In genomic region chrX:12175198-12175960, GRCm38 (mm10) we compare ENCODE assay signal across 14 mouse cellular contexts. TPM values are rescaled to one million over a fixed set of nuclear protein-coding genes. Genes with fewer than 3 reads are reported as not detected.
A peak's percentile ranks its signal among the peaks of the same experiment; 100 is the strongest.
DNase-seq lines count a peak whose midpoint lies in the region; TF ChIP-seq lines count a peak whose summit lies in the region.
"Had no signal": no experiment of that assay in that cellular context is flagged by ENCODE, and none has a peak within 500 bp of the region (broad histone marks: within the 10 kb centered on the region; RNA-seq: fewer than 3 reads in every experiment).

No protein-coding gene starts in this region.

- H3K27me3 ChIP-seq in kidney, adult 2 months (replicated peaks; ENCODE audit: control insufficient read depth, insufficient read depth, low read length): no peaks in the 10 kb centered on the region
- peaks cover 52% of the 10 kb centered on the region for H3K27me3 ChIP-seq in limb, embryonic 10.5 days (ENCODE audit: low read depth, poor library complexity, severe bottlenecking)
- H3K27me3 ChIP-seq: stomach, embryonic 15.5 days had no signal

- DNase-seq in kidney, adult 2 months: peak; percentile 49
- DNase-seq in kidney, adult 11 months: no peak
- DNase-seq in Muller cell, postnatal 12 days (ENCODE audit: inconsistent ontology term): peak; percentile 7
- DNase-seq in limb, embryonic 10.5 days (ENCODE audit: low spot score): no peak
- no peak for DNase-seq in urinary bladder, postnatal 36 days (ENCODE audit: low spot score in 2 of 2)
- no peak for DNase-seq in thymus, postnatal 25 days
- DNase-seq: adrenal gland, postnatal 10 days; cerebellum, adult 9-10 months; gastrocnemius, postnatal 10 days; lung, postnatal 4 days had no signal

- H3K27ac ChIP-seq in kidney, adult 2 months (ENCODE audit: insufficient read depth, low read depth, low read length): no peak overlapping the region
- H3K27ac ChIP-seq in embryonic fibroblast, embryonic 13.5 days (ENCODE audit: insufficient read depth, low read length): peak overlapping the region; percentile 65; the same call in 1 of the 2 replicates
- peak overlapping the region; percentile 46; the same call in 1 of the 2 replicates for H3K27ac ChIP-seq in limb, embryonic 10.5 days
- H3K27ac ChIP-seq: heart, embryonic 15.5 days; stomach, embryonic 15.5 days had no signal

- H3K36me3 ChIP-seq in kidney, adult 2 months (ENCODE audit: control insufficient read depth, insufficient read depth, low read length): no peaks in the 10 kb centered on the region
- H3K36me3 ChIP-seq in limb, embryonic 10.5 days: no peaks in the 10 kb centered on the region
- H3K36me3 ChIP-seq: heart, embryonic 15.5 days; stomach, embryonic 15.5 days had no signal

- no peak overlapping the region for H3K4me3 ChIP-seq in kidney, adult 2 months (ENCODE audit: insufficient read depth, low read depth, low read length)
- H3K4me3 ChIP-seq in embryonic fibroblast, embryonic 13.5 days (ENCODE audit: insufficient read depth, low read length): no peak overlapping the region
- H3K4me3 ChIP-seq in limb, embryonic 10.5 days: no peak overlapping the region
- H3K4me3 ChIP-seq: heart, embryonic 15.5 days; myocyte; stomach, embryonic 15.5 days had no signal

- TF ChIP-seq CTCF in kidney, adult 2 months (conservative IDR thresholded peaks at IDR 0.05; ENCODE audit: insufficient read depth, insufficient read length, low read depth, low read length): no peak
- TF ChIP-seq CTCF in embryonic fibroblast, embryonic 13.5 days (IDR thresholded peaks at IDR 0.05; ENCODE audit: borderline replicate concordance, insufficient read depth, low read length): no peak

- 24% methylated on average over 16 of the region's 16 CpGs for WGBS in kidney, adult 2 months
- 37% methylated on average over 16 of the region's 16 CpGs for WGBS in limb, embryonic 10.5 days

- TF ChIP-seq POLR2A in kidney, adult 2 months (IDR thresholded peaks at IDR 0.05; ENCODE audit: low read depth, low read length): no peak
- TF ChIP-seq POLR2A in embryonic fibroblast, embryonic 13.5 days (IDR thresholded peaks at IDR 0.05; ENCODE audit: low read depth, low read length): no peak

- peaks cover 4% of the 10 kb centered on the region; the same call in 1 of the 2 replicates for H3K4me1 ChIP-seq in kidney, adult 2 months (ENCODE audit: control insufficient read depth, insufficient read depth, low read length)
- 0 out of 2 replicates have a peak, but pooled peaks cover 3% of the 10 kb centered on the region for H3K4me1 ChIP-seq in embryonic fibroblast, embryonic 13.5 days (ENCODE audit: control insufficient read depth, insufficient read depth, low read length)
- H3K4me1 ChIP-seq in limb, embryonic 10.5 days: peaks cover 26% of the 10 kb centered on the region
- H3K4me1 ChIP-seq: stomach, embryonic 15.5 days had no signal

- no peaks in the 10 kb centered on the region for H3K9me3 ChIP-seq in limb, embryonic 10.5 days (replicated peaks)
- H3K9me3 ChIP-seq: heart, embryonic 15.5 days; stomach, embryonic 15.5 days had no signal

RNA-seq across cellular contexts. Expression of gene Bcor, which starts 15.2 kb away (rescaled TPM):
- polyA plus RNA-seq in kidney, adult 2 months (2012; rRNA removed): 5.7 and 6.4 TPM in 2 replicates
- polyA plus RNA-seq in embryonic fibroblast, embryonic 13.5 days (2011; ENCODE audit: insufficient read length, low read depth, missing spikeins): 20.8 and 21.9 TPM in 2 replicates
- 20.7 and 26.5 TPM in 2 replicates for polyA plus RNA-seq in limb, embryonic 10.5 days (2016; fragmentation: Nextera tagmentation; extraction: Ambion mirVana)

Comparison
In these comparisons a context has a peak if more than half of its experiments do, and no peak if none do; other contexts are left out.
1. DNase-seq: peak in kidney, adult 2 months (single experiment) and Muller cell, postnatal 12 days (single experiment); none in kidney, adult 11 months (single experiment), limb, embryonic 10.5 days (single experiment), urinary bladder, postnatal 36 days (0 of 2) and thymus, postnatal 25 days (single experiment).